Mouse (Mus musculus) liver, embryonic 14 days (tissue): ENCODE results near the gene Cdrt4. TPM values are rescaled to one million over a fixed set of nuclear protein-coding genes. Genes with fewer than 3 reads are reported as not detected.

ENCODE experiments used
- polyA plus RNA-seq: library from polyadenylated mRNA; depleted of rRNA; stranded (reverse); fragments of >200 nt; gene quantifications from 2 replicates; pipeline ENCODE4 v1.2.3, GENCODE M21; 2012; rRNA removed

Cdrt4 gene
- not detected in 2 replicates for polyA plus RNA-seq

DNA sequence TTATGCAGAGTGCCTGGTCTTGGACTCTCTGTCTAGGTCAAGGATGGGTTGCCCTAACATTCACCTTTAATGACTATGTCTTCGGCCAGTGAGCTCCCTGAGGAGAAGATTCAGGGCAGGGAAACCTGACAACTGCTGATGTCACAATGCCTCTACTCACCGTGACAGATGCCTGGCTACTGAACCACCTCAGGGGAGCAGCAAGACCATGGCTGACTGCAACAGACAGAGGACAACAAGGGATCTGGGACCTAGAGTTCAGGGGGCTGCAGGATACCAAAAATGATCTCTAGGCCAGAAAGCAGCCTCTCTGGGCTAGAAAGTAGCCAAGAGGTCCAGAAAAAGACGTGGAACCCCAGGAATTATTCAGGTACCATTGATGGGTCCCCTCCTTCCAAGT is at the start of gene Cdrt4:
TSS of gene Cdrt4 (plus strand) at position 182 of the 400 bp plus-strand sequence.

Other genes starting within 250 kb of the Cdrt4 start
- 0.18 and 0.28 TPM in 2 replicates for gene Zfp287, start 219.3 kb upstream of the Cdrt4 start, polyA plus RNA-seq
- not detected in 2 replicates for gene Gm10428, start 198.1 kb upstream of the Cdrt4 start, polyA plus RNA-seq
- 0.53 and 0.62 TPM in 2 replicates for gene Zfp286, start 161.7 kb upstream of the Cdrt4 start, polyA plus RNA-seq
- 0.44 and 0.45 TPM in 2 replicates for gene Trim16, start 131.0 kb upstream of the Cdrt4 start, polyA plus RNA-seq
- 0.02 and 0.07 TPM in 2 replicates for gene Fbxw10, start 104.1 kb upstream of the Cdrt4 start, polyA plus RNA-seq
- gene Tvp23b, start 71.7 kb upstream of the Cdrt4 start, polyA plus RNA-seq: 12.8 and 15.0 TPM in 2 replicates
- not detected in 2 replicates for gene Tekt3, start 110.5 kb downstream of the Cdrt4 start, polyA plus RNA-seq
- 3.6 and 4.7 TPM in 2 replicates for gene Pmp22, start 177.8 kb downstream of the Cdrt4 start, polyA plus RNA-seq